Mouse (Mus musculus) midbrain, embryonic 14.5 days (tissue): Measurements from ENCODE around the gene Ttyh1. TPM values are rescaled to one million over a fixed set of nuclear protein-coding genes. Genes with fewer than 3 reads are reported as not detected.

Experiments
- ATAC-seq: fragments of 200-750 bp; cut with Nextera tagmentation; 2 replicates; pipeline ENCODE4 v1.8.0; 2017; ENCODE audit warnings: moderate number of reproducible peaks, moderate library complexity; ENCODE audit not compliant: low FRiP score, low TSS enrichment
- DNase-seq: peaks from one replicate; pipeline ENCODE4 v3.0.0-alpha.2; 2015
- H3K27ac ChIP-seq: fragments of 300-500 bp; sonication (generic); replicated peaks from 2 replicates; pipeline ENCODE4 v1.5.1; 2014; ENCODE audit warnings: mild to moderate bottlenecking, low read depth, low read length, moderate library complexity
- H3K27me3 ChIP-seq: fragments of 300-500 bp; sonication (generic); 2 replicates; pipeline ENCODE4 v1.6.1; 2014; ENCODE audit warnings: low read length, control low read depth, mixed read lengths; ENCODE audit not compliant: control insufficient read depth, insufficient read depth
- H3K36me3 ChIP-seq: fragments of 300-500 bp; sonication (generic); 2 replicates; pipeline ENCODE4 v1.6.1; 2014; ENCODE audit warnings: low read length, control low read depth; ENCODE audit not compliant: control insufficient read depth, insufficient read depth
- H3K4me1 ChIP-seq: fragments of 300-500 bp; sonication (generic); 2 replicates; pipeline ENCODE4 v1.6.1; 2014; ENCODE audit warnings: mild to moderate bottlenecking, antibody characterized with exemption, low read length, control low read depth; ENCODE audit not compliant: control insufficient read depth, insufficient read depth
- H3K4me2 ChIP-seq: fragments of 300-500 bp; sonication (generic); 2 replicates; pipeline ENCODE4 v1.6.1; 2014; ENCODE audit warnings: mild to moderate bottlenecking, low read length, moderate library complexity
- H3K4me3 ChIP-seq: fragments of 300-500 bp; sonication (generic); replicated peaks from 2 replicates; pipeline ENCODE4 v1.5.1; 2014; ENCODE audit warnings: low read depth, low read length
- H3K9ac ChIP-seq: fragments of 300-500 bp; sonication (generic); replicated peaks from 2 replicates; pipeline ENCODE4 v1.6.1; 2014; ENCODE audit warnings: mild to moderate bottlenecking, low read length, moderate library complexity
- H3K9me3 ChIP-seq: fragments of 300-500 bp; sonication (generic); 2 replicates; pipeline ENCODE4 v1.6.1; 2016; ENCODE audit warnings: low read length, control low read depth, mixed read lengths; ENCODE audit not compliant: control insufficient read depth
- WGBS: fragments of 180-500 bp; shearing (Covaris S2); extraction: QIAGEN DNeasy Blood & Tissue Kit; methylation state at CpG from one replicate; pipeline ENCODE4 v1.1.7; 2014; 5-methylcytosine and 5-hydroxymethylcytosine counted together
- polyA plus RNA-seq: library from polyadenylated mRNA; unstranded; fragments of >200 nt; fragmentation: Nextera tagmentation; extraction: Ambion mirVana; gene quantifications from 2 replicates; pipeline ENCODE4 v1.2.1, GENCODE M21; 2014

Gene Ttyh1
- polyA plus RNA-seq, 1 experiment from 2014 or later = 112 TPM

DNA sequence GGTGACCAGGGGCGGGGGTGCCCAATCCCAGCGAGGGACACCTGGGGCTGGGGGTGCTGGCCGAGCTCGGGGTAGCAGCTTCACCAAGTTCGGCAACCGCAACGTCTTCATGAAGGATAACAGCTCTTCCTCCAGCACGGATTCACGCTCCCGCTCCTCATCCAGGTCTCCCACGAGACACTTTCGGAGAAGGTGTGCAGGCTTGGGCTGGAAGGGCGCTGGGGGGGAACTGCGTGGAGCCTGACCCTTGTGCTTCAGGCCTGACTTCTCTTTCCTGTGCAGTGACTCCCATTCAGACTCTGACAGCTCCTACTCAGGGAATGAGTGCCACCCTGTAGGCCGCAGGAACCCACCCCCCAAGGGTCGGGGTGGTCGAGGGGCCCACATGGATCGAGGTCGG lies 24.3 kb downstream of the Ttyh1 start:
- 97% methylated on average over 19 of the region's 19 CpGs for WGBS

DNA sequence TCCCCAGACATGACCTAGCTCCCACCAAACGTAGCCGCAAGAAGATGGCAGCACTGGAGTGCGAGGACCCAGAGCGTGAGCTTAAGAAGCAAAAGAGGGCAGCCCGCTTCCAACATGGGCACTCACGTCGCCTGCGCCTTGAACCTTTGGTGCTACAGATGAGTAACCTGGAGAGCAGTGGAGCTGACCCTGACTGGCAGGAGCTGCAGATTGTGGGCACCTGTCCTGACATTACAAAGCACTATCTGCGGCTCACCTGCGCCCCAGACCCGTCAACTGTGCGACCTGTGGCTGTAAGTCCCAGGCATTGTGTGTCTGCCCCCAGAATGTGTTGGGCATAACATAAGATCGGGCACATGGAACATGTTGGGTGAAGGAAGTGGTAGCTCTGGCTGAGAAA lies 24.8 kb downstream of the Ttyh1 start:
- DNase-seq = no peak
- H3K27me3 ChIP-seq = no peaks in the 10 kb centered on the region
- WGBS = 96% methylated on average over 13 of the region's 13 CpGs

More for the DNA sequence above, 24.3 kb downstream of the Ttyh1 start:
- peaks cover 97% of the 10 kb centered on the region for H3K36me3 ChIP-seq
- H3K27ac ChIP-seq = no peak overlapping the region
- DNase-seq = no peak
- no peak overlapping the region for H3K4me2 ChIP-seq
- no peaks in the 10 kb centered on the region for H3K9me3 ChIP-seq
- H3K4me1 ChIP-seq = peaks cover 3% of the 10 kb centered on the region
- no peak overlapping the region for H3K4me3 ChIP-seq
- ATAC-seq = no peak
- no peak overlapping the region for H3K9ac ChIP-seq
- H3K27me3 ChIP-seq = no peaks in the 10 kb centered on the region

DNA sequence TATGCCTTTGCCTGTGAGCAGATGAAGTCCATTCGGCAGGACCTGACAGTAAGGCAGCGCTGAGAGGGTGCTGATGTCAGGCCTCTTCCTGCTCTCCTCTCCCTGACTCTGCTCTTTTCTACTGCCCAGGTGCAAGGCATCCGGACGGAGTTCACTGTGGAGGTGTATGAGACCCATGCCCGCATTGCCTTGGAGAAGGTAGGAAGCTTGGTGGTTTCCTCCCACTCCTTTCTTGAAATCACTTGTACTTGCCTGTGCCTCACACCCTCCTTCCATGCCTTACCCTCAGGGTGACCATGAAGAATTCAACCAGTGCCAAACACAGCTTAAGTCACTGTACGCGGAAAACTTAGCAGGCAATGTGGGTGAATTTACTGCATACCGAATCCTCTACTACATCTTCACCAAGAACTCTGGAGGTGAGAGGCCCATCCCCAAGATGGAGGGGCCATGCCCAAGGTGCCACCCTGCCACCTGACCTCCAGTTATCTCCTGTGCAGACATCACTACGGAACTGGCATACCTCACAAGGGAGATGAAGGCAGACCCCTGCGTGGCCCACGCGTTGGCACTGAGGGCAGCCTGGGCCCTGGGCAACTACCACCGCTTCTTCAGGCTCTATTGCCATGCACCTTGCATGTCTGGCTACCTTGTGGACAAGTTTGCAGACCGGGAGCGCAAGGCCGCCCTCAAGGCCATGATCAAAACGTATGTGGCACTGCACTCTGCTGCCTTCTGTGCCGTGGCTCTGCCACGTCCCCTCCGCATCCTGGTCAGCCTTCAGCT lies 25.8 kb downstream of the Ttyh1 start:
- Histone ChIP-seq H3K4me1 (peaks cover 8% of the 10 kb centered on the region), H3K27me3 (no peaks in the 10 kb centered on the region), H3K4me2 (no peak overlapping the region), H3K9me3 (no peaks in the 10 kb centered on the region), H3K27ac (no peak overlapping the region), H3K36me3 (peaks cover 83% of the 10 kb centered on the region), H3K4me3 (no peak overlapping the region), H3K9ac (no peak overlapping the region)
- ATAC-seq (no peak), DNase-seq (no peak)
- WGBS = 94% methylated on average over 20 of the region's 20 CpGs

More for the DNA sequence above, 24.8 kb downstream of the Ttyh1 start:
- Histone ChIP-seq H3K27ac (no peak overlapping the region), H3K36me3 (peaks cover 92% of the 10 kb centered on the region), H3K9me3 (no peaks in the 10 kb centered on the region), H3K4me1 (peaks cover 6% of the 10 kb centered on the region), H3K4me2 (no peak overlapping the region), H3K4me3 (no peak overlapping the region), H3K9ac (no peak overlapping the region)
- no peak for ATAC-seq

DNA sequence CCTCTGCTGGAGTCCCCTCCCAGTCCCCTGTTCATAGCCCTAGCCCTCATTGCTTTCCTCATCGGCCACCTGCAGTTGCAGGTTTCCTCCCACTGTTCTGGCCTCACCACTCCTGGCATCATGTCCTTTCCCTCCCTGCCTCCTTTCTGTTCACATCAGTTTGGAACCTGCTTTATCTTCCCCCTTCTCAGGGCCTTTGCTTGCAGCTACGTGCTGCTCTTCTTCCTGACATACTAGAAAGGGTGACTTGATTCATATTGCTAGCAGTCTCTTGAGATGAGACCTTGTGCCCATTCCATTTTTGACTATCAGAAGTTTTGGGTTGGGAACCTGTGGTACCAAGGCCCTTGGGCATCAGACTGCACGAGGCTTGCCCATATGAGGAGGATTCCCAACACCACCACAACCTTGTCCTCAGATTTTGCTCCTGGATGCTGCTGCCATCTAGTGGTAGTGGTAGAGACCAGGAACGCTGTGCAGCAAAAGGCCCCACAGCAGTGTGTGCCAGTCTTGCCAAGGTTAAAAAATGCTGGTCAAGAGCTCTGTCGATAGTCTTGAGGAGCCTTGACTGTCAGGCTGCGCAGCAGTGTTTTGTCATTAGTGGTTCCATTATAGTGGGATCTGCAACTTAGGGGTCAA lies 26.5 kb downstream of the Ttyh1 start:
- Histone ChIP-seq H3K4me2 (no peak overlapping the region), H3K27me3 (peaks cover 5% of the 10 kb centered on the region), H3K9me3 (no peaks in the 10 kb centered on the region), H3K4me1 (peaks cover 16% of the 10 kb centered on the region), H3K27ac (no peak overlapping the region), H3K4me3 (no peak overlapping the region), H3K36me3 (peaks cover 76% of the 10 kb centered on the region), H3K9ac (no peak overlapping the region)
- ATAC-seq (no peak), DNase-seq (peak; percentile 70)
- WGBS = 71% methylated on average over 6 of the region's 6 CpGs

DNA sequence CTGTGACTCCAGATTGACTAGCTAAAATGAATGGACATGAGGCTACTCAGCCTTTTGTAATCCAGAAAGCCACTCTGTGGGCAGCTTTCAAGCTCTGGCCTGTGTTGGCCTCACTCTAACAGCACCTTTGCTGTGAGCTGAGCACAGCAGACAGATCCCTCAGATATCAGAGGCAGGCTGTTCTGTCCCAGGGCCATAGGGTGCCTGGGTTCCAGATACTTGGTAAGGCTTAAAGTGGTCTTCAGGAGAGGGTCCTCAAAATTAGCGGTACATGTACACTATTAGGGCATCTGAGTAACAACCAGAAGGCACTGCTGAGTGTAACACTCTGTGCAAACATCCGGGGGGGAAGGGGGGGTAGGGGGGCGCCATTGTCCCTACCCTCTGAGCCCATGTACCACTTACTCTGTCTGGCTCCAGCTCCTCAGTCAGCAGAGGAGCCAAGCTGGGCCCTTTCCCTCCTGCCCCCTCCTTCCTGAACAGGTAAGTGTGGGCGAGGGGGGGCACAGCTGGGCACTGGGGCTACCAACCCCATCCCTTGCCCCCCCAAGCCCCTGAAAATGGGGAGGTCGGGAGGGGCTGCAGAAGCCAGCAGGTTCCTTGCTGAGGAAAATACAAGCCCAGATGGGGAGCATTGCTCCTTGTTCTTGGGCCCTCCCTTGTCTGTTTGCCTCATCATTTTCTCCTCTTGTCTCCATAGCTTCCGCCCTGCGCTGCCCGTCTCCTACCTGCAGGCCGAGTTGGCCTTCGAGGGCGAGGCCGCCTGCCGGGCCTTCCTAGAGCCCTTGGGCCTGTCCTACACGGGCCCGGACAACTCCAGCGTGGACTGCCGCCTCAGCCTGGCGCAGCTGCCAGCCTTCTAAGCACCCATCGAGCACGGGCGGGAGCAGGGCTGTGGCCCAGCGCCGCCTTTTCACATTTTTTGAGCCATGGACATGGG lies 27.3 kb downstream of the Ttyh1 start:
- ATAC-seq (no peak), DNase-seq (no peak)
- Histone ChIP-seq H3K4me1 (peaks cover 21% of the 10 kb centered on the region), H3K4me2 (no peak overlapping the region), H3K36me3 (peaks cover 68% of the 10 kb centered on the region), H3K9me3 (no peaks in the 10 kb centered on the region), H3K27me3 (peaks cover 13% of the 10 kb centered on the region), H3K27ac (no peak overlapping the region), H3K9ac (no peak overlapping the region), H3K4me3 (no peak overlapping the region)
- 96% methylated on average over 23 of the region's 23 CpGs for WGBS

DNA sequence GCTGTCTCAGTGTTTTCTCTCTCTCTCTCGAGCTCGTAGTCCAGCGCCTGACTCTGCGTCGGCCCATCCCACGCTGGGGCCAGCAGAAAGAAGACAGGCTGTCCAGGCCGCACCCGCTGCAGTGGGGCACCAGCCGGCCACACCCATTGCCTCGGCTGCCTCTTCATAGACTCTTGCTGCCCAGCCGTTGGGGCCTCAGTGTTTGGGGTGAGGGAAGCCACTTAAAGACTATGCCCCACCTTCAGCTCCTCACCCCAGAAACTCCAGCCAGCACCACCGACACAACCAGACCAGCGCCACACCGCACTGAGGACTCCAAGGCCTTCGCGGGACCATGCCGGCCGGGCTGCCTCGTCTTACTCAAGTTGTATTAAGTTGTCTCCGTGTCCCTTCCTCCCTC lies 28.2 kb downstream of the Ttyh1 start:
- WGBS = 91% methylated on average over 20 of the region's 20 CpGs

DNA sequence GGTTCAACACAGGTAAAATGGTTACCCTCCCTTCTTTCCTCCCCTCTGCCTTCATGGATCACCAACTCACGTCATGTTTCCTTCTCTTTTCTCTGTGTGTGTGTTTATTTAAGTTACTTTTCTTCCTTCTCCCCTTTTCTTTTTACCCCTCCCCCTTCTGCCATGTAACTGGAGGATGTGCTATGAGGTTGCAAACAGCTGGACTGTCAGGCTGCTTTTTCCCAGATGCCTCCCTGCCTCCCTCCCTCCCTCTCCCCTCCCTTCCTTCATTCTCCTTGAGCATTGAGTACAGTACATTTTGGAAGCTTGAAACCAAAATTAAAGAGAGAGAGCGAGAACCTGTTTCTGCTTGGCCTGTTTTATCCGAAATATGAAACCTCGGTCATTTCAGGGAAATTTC lies 28.6 kb downstream of the Ttyh1 start:
- no peak overlapping the region for H3K9ac ChIP-seq
- DNase-seq = no peak
- H3K4me1 ChIP-seq = peaks cover 22% of the 10 kb centered on the region
- H3K4me2 ChIP-seq = no peak overlapping the region
- H3K4me3 ChIP-seq = no peak overlapping the region
- peaks cover 54% of the 10 kb centered on the region for H3K36me3 ChIP-seq
- H3K27me3 ChIP-seq = peaks cover 17% of the 10 kb centered on the region
- H3K27ac ChIP-seq = no peak overlapping the region
- ATAC-seq = no peak
- 87% methylated on average over 4 of the region's 4 CpGs for WGBS
- no peaks in the 10 kb centered on the region for H3K9me3 ChIP-seq

More for the DNA sequence above, 28.2 kb downstream of the Ttyh1 start:
- H3K27ac ChIP-seq = no peak overlapping the region
- no peak overlapping the region for H3K4me3 ChIP-seq
- H3K4me1 ChIP-seq = peaks cover 22% of the 10 kb centered on the region
- H3K9ac ChIP-seq = no peak overlapping the region
- no peak overlapping the region for H3K4me2 ChIP-seq
- peaks cover 17% of the 10 kb centered on the region for H3K27me3 ChIP-seq
- peaks cover 59% of the 10 kb centered on the region for H3K36me3 ChIP-seq
- no peak for DNase-seq
- ATAC-seq = no peak
- H3K9me3 ChIP-seq = no peaks in the 10 kb centered on the region

DNA sequence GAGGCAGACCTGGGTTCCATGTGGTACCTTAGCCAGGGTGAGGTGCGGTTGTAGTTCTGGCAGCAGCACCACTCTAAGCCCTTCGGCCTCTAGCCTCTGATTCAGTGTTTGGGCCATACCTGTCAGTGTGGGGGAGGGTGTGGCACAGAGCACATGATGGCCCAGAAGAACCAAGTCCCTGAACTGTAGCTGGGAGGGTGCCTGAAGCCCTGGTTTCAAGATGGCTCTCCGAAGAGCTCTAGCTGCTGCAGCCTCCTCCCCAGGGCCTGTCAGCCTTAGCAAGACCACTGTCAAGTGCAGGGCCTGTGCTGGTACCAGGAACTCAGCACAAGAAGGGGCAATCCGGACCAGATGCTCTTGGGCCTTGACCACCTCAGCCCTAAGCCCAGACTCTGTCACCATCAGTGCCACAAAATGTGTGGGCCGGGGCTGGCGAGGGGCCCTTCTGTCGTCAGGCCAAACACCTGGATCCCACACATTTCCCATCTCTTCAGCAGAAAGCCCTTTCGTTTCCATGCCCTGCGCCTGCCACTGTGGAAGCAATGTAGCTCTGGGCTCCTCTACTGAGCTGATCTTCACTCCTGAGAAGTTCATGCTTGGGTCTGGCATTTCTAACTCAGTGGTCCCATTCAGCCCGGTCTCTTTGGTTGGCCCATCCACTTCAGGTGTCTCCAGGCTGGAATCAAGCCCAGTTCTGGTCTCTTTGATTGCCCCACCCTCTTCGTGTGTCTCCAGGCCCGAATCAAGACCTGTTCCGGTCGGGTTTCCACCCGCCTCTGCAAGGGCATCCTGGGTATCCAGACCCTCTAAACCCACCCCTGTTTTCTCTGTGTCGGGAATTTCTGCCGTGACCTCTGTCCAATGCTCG lies 29.4 kb downstream of the Ttyh1 start:
- H3K4me2 ChIP-seq = peak overlapping the region; percentile 92
- no peaks in the 10 kb centered on the region for H3K9me3 ChIP-seq
- H3K27ac ChIP-seq = peak overlapping the region; percentile 89
- DNase-seq (no peak), ATAC-seq (no peak)
- 29% methylated on average over 18 of the region's 18 CpGs for WGBS
- peak overlapping the region; percentile 72 for H3K4me3 ChIP-seq
- H3K27me3 ChIP-seq = peaks cover 17% of the 10 kb centered on the region
- peak overlapping the region; percentile 84 for H3K9ac ChIP-seq
- H3K4me1 ChIP-seq = peaks cover 22% of the 10 kb centered on the region
- H3K36me3 ChIP-seq = peaks cover 47% of the 10 kb centered on the region
